Mouse (Mus musculus) midbrain, embryonic 15.5 days (tissue): ENCODE measurements at regions not wholly inside any gene's neighbourhood (a gene's known extent, or its start where the extent isn't known, plus 50 kb on each side); places are given as distances from the start of the nearest gene placed in this dataset.
A peak's percentile ranks its signal among the peaks of the same experiment; 100 is the strongest.

Experiments
- ATAC-seq: fragments of 200-750 bp; cut with Nextera tagmentation; replicated peaks from 2 replicates; pipeline ENCODE4 v1.8.0; 2017; ENCODE audit warnings: moderate TSS enrichment
- H3K27ac ChIP-seq: fragments of 300-500 bp; sonication (generic); 2 replicates; pipeline ENCODE4 v1.5.1; 2015; ENCODE audit warnings: mild to moderate bottlenecking, inconsistent platforms
- H3K27me3 ChIP-seq: fragments of 300-500 bp; sonication (generic); replicated peaks from 2 replicates; pipeline ENCODE4 v1.6.1; 2015; ENCODE audit warnings: inconsistent platforms
- H3K36me3 ChIP-seq: fragments of 300-500 bp; sonication (generic); replicated peaks from 2 replicates; pipeline ENCODE4 v1.6.1; 2015; ENCODE audit warnings: inconsistent platforms
- H3K4me1 ChIP-seq: fragments of 300-500 bp; sonication (generic); 2 replicates; pipeline ENCODE4 v1.6.1; 2015; ENCODE audit warnings: inconsistent platforms
- H3K4me2 ChIP-seq: fragments of 300-500 bp; sonication (generic); 2 replicates; pipeline ENCODE4 v1.6.1; 2015; ENCODE audit warnings: inconsistent platforms, mild to moderate bottlenecking, moderate library complexity
- H3K4me3 ChIP-seq: fragments of 300-500 bp; sonication (generic); 2 replicates; pipeline ENCODE4 v1.5.1; 2015; ENCODE audit warnings: mild to moderate bottlenecking, inconsistent platforms
- H3K9ac ChIP-seq: fragments of 300-500 bp; sonication (generic); 2 replicates; pipeline ENCODE4 v1.6.1; 2015; ENCODE audit warnings: mild to moderate bottlenecking, inconsistent platforms
- H3K9me3 ChIP-seq: fragments of 300-500 bp; sonication (generic); 2 replicates; pipeline ENCODE4 v1.6.1; 2016; ENCODE audit warnings: inconsistent platforms
- WGBS: fragments of 180-500 bp; shearing (Covaris S2); methylation state at CpG from one replicate; pipeline ENCODE4 v1.1.7; 2015; ENCODE audit warnings: mixed read lengths; 5-methylcytosine and 5-hydroxymethylcytosine counted together

DNA sequence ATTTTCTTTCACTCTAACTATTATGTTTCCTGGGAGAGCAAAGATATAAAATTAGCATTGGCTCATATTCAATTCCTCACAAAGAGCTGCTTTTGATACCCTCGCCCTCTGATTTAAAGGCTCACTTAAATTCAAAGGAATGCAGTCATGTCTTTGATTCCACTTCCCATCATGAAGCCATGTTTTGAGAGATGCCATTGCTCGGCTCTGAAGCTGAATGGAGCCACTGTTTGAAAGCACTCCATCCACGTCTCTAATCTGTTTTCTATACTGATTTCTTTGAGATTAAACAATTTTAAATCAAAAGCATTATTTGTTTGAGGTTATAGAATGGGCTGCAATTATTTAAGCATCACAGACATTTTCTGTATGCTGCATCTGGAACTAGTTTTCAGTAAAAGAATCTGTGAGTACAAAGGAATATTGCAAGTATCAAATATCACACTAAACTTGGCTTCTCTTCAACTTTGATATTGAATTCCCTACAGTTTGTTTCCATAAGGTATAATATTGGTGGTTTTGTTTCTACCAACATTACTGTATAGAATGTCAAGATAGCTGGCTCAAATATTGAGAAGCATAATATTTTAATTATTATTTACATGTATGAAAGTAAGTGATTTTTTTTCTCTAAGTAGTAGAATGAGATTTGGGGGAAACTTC, 126.4 kb downstream of the Rpl10l start:
- Histone ChIP-seq H3K36me3 (no peaks in the 10 kb centered on the region), H3K27me3 (no peaks in the 10 kb centered on the region), H3K9me3 (no peaks in the 10 kb centered on the region), H3K4me2 (no peak overlapping the region), H3K9ac (no peak overlapping the region), H3K27ac (no peak overlapping the region; the same call in 1 of the 2 replicates), H3K4me1 (no peaks in the 10 kb centered on the region), H3K4me3 (no peak overlapping the region)
- 13% methylated on average over 3 of the region's 3 CpGs for WGBS
- peak; percentile 54; the same call in 1 of the 2 replicates for ATAC-seq

DNA sequence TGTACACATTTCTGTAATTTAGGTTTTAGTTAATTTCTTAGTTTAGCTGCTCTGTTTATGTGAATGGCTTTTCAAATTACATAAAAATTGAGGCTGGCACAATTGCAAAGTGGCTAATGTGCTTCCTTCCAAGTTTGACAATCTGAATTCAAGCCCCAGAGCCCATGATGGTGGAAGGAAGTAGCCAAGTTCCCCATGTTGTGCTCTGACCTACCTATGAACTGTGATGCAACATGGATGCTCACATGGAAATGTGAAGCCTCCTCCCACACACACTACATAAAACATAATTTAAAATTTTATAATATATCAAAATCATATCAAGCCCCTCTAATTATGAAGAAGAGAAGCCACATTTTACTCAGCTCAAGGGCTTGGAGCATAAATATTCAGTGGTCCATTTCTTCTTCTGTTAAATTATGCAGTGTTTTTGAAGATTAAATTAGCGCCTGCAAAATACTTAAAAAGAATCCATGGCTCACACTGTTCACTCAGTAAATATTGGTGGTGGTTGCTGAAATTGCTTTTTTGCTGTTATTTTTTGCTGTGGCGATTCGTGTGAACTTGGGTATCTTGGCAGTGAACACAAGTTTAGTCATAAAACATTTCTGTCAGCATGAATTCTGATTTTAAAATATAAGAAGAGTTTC, 127.1 kb downstream of the Rpl10l start:
- Histone ChIP-seq H3K4me3 (no peak overlapping the region), H3K36me3 (no peaks in the 10 kb centered on the region), H3K4me1 (no peaks in the 10 kb centered on the region), H3K27me3 (no peaks in the 10 kb centered on the region), H3K9me3 (no peaks in the 10 kb centered on the region), H3K9ac (no peak overlapping the region), H3K4me2 (no peak overlapping the region), H3K27ac (peak overlapping the region; percentile 15; the same call in 1 of the 2 replicates)
- ATAC-seq, result no peak; the same call in 1 of the 2 replicates
- 45% methylated on average over 3 of the region's 3 CpGs for WGBS

DNA sequence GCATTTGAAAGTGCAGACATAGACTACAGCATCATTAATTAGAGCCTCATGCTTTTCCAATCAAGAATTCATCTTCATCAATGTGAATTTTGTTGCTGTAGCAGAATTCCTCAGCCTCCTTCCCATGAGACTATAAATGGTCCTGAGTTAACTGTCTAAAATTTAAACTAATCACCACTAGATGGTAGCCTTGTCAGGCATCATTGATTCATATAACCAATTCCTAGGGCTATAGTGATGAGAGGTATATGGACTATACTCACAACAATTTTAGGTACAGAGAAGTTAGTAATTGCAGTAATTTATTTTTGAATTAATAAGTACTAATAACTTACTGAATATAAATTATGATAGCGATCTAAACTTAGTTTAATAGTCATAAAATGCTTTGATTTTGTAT, 153.3 kb downstream of the Rpl10l start:
- no peaks in the 10 kb centered on the region for H3K4me1 ChIP-seq
- H3K9ac ChIP-seq, result no peak overlapping the region
- no peak for ATAC-seq
- WGBS, result 49% methylated on average over 1 of the region's 1 CpGs
- no peak overlapping the region for H3K27ac ChIP-seq
- no peaks in the 10 kb centered on the region for H3K27me3 ChIP-seq
- H3K4me3 ChIP-seq, result no peak overlapping the region
- H3K4me2 ChIP-seq, result no peak overlapping the region
- no peaks in the 10 kb centered on the region for H3K9me3 ChIP-seq
- no peaks in the 10 kb centered on the region for H3K36me3 ChIP-seq

DNA sequence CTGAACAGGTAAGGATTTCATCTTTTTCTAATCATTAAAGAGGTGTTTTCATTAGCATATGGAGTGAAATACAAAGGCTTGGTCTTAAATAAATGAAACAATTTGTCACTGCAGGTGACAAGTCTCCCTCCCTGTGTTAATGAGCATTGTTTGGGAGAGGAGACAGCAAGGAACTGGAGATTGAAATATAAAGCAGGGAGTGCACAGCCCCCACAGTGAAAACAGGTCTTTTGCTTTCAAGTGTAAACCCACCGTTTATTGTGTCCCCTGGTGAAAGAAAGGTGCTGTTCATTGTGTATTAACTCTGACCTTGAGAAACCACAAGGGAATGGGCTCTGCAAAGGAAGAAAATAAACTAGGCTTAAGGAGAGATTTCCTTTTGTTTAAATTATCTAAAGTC, 164.6 kb downstream of the Rpl10l start:
- H3K9ac ChIP-seq, result no peak overlapping the region
- no peak overlapping the region for H3K4me2 ChIP-seq
- no peak for ATAC-seq

DNA sequence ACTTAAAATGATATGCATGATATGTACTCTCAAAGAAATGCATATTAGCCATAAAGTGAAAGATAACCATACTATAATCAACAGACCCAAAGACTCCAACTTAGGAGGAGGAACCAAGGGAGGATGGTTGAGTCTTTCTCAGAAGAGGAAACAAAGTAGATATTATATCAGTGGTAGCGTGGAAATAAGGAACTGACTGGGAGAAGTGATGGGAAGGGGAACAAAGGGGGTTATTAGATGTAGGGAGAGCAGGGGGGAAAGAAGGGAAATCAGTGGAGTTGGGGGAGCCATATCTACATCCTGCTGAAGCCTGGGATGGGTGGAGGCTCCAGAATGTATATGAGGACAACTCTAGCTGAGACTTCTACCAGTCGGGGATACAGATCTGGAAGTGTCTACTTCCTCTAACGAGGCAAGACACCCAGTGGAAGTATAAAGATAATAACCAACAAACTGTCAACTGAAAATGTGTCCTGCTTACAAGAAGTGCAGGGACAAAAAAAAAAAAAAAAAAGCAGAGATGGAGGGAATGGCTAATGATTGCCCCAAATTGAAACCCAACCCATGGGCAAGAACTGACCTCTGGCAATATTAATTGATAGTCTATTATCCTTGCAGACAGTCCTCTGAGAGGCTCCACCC, 193.3 kb downstream of the Rpl10l start:
- Histone ChIP-seq H3K36me3 (no peaks in the 10 kb centered on the region), H3K4me1 (no peaks in the 10 kb centered on the region), H3K4me3 (no peak overlapping the region), H3K27me3 (no peaks in the 10 kb centered on the region), H3K9me3 (no peaks in the 10 kb centered on the region), H3K27ac (no peak overlapping the region), H3K4me2 (no peak overlapping the region), H3K9ac (no peak overlapping the region)
- ATAC-seq, result no peak
- 86% methylated on average over 3 of the region's 3 CpGs for WGBS

More for the DNA sequence above, 164.6 kb downstream of the Rpl10l start:
- Histone ChIP-seq H3K27me3 (no peaks in the 10 kb centered on the region), H3K36me3 (no peaks in the 10 kb centered on the region), H3K4me3 (no peak overlapping the region), H3K27ac (no peak overlapping the region), H3K9me3 (no peaks in the 10 kb centered on the region), H3K4me1 (no peaks in the 10 kb centered on the region)
- 26% methylated on average over 1 of the region's 1 CpGs for WGBS

DNA sequence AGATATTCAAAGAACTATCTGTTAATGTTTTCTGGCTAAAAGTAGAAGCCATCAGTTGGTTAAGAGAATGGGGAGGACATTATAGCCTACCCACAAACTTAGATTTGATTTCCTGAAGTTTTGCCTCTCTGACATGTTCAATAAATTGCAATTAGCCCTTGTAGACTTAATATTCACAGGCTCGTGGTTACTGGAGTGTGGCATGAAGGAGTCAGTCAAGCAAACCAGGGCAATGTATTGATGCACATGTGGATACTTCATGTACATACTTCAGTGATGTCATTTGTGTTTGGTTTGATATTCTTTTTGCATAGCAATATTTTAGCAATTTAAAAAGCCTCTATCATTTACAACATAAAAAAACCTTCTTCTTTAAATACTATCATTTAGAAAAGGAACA, 223.9 kb downstream of the Rpl10l start:
- Histone ChIP-seq H3K4me1 (no peaks in the 10 kb centered on the region), H3K9ac (no peak overlapping the region), H3K4me2 (no peak overlapping the region), H3K27me3 (no peaks in the 10 kb centered on the region), H3K27ac (no peak overlapping the region), H3K9me3 (no peaks in the 10 kb centered on the region), H3K36me3 (no peaks in the 10 kb centered on the region), H3K4me3 (no peak overlapping the region)
- WGBS, result 60% methylated on average over 1 of the region's 1 CpGs
- no peak for ATAC-seq

DNA sequence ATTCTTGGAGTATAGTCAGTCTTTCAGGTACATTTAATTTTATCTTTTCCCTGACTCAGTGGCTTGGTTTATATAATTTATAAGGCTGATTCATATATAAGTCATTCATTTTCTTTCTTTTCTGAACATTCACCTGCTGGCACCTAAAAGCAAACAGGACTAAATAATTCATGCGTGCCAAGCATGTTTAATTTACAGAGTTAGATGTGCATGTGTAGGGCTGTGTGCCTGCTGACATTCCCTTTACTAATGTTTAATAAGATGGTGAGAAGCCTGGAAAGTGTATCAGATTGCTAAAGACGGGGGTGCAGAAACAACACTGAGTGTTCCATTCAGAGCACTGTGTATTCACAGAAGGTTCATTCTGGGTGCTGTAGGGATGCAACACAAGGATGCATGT, 229.0 kb downstream of the Rpl10l start:
- no peak overlapping the region for H3K9ac ChIP-seq
- WGBS, result 59% methylated on average over 2 of the region's 2 CpGs
- no peak overlapping the region for H3K4me3 ChIP-seq
- no peaks in the 10 kb centered on the region for H3K9me3 ChIP-seq
- H3K27ac ChIP-seq, result no peak overlapping the region
- no peaks in the 10 kb centered on the region for H3K36me3 ChIP-seq
- H3K4me1 ChIP-seq, result no peaks in the 10 kb centered on the region
- no peaks in the 10 kb centered on the region for H3K27me3 ChIP-seq
- peak; percentile 66; the same call in 1 of the 2 replicates for ATAC-seq
- no peak overlapping the region for H3K4me2 ChIP-seq

DNA sequence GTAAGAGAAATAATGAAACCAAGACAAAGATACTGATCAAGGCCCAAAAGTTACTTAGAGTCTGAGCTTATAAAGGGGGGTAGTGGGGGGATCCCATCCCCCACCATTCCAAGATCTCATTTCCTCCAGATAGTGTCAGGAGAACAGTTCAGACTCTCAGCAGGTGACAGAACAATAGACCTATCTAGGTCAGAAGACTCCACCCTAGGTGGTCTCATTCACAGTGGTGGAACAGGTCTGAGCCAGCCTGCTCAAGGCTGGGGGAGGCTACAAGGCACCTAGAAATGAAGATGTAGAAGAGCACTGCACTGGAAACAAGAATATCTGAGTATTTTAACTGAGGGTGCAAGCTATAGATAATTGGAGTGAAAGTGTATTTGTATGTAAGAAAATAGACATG, 235.3 kb downstream of the Rpl10l start:
- ATAC-seq, result no peak
- H3K4me1 ChIP-seq, result no peaks in the 10 kb centered on the region
- no peak overlapping the region for H3K27ac ChIP-seq
- no peaks in the 10 kb centered on the region for H3K36me3 ChIP-seq
- no peaks in the 10 kb centered on the region for H3K27me3 ChIP-seq
- no peak overlapping the region for H3K4me3 ChIP-seq
- H3K9ac ChIP-seq, result no peak overlapping the region
- H3K4me2 ChIP-seq, result no peak overlapping the region
- no peaks in the 10 kb centered on the region for H3K9me3 ChIP-seq

DNA sequence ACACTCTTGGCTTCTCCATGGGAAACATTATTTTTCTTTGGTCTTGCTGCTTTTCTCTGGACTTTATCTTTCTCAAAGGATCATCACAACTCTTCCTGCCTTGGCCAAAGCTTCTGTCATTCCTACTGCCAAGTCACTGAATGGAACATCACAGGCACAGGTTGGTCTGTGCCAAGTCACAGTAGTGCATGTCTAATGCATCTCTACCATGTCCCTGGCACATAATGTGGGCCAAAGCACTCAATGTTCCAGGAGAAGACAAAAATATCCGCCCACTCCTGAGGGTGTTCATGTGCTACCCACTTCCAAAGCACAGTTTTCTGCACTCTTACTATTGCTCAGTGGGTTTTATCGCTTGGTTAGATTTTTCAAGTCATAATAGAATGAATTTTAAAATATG, 247.9 kb downstream of the Rpl10l start:
- WGBS, result 93% methylated on average over 2 of the region's 2 CpGs
- Histone ChIP-seq H3K9ac (no peak overlapping the region), H3K27ac (no peak overlapping the region), H3K4me1 (no peaks in the 10 kb centered on the region), H3K4me2 (no peak overlapping the region), H3K36me3 (no peaks in the 10 kb centered on the region), H3K4me3 (no peak overlapping the region), H3K9me3 (no peaks in the 10 kb centered on the region), H3K27me3 (no peaks in the 10 kb centered on the region)
- ATAC-seq, result no peak

DNA sequence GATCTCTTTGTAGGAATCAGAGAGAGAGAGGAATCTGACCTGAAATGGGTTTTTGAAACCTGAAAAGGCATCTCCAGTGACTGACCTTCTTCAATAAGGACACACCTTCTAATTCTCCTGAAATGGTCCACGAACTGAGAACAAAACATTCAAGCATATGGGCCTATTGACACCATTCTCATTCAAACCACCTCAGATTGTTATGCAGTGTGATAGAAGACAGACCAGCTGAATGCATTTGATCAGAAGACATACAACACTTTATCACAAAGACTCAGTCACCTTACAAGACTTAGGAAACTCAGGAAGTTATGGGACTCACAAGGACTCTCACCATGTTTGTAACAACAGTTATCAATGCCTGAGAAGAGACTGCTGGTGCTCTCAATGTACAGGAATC, 256.7 kb downstream of the Rpl10l start:
- Histone ChIP-seq H3K4me1 (no peaks in the 10 kb centered on the region), H3K4me3 (no peak overlapping the region), H3K9me3 (no peaks in the 10 kb centered on the region), H3K4me2 (no peak overlapping the region), H3K36me3 (no peaks in the 10 kb centered on the region), H3K27ac (no peak overlapping the region), H3K9ac (no peak overlapping the region), H3K27me3 (no peaks in the 10 kb centered on the region)
- 76% methylated on average over 1 of the region's 1 CpGs for WGBS
- no peak for ATAC-seq

DNA sequence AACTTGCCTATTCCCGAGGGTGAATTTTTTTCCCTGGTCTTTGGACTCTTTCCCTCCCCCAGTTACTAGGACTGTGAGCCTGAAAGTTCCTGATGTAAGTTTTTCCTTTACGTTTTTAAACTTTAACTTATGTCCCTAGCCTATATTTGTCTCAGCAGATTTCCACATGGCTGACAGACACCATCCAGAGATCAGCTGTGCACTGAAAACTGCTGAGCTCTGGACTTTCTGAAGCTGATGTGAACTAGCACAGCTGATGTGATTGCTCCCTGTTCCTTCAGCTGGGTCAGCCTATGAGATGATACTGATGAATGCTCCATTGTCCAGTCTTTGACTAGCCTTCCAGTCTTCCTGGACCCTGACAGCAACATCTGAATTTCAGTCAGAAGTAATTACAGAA, 271.5 kb downstream of the Rpl10l start:
- Histone ChIP-seq H3K27ac (no peak overlapping the region), H3K9me3 (no peaks in the 10 kb centered on the region), H3K4me1 (no peaks in the 10 kb centered on the region), H3K4me2 (no peak overlapping the region), H3K4me3 (no peak overlapping the region), H3K9ac (no peak overlapping the region), H3K36me3 (no peaks in the 10 kb centered on the region), H3K27me3 (no peaks in the 10 kb centered on the region)
- 88% methylated on average over 2 of the region's 2 CpGs for WGBS
- no peak for ATAC-seq
